Mouse (Mus musculus) gastrocnemius, postnatal 36 days (tissue): Measurements from ENCODE around the gene Mapre3. TPM values are rescaled to one million over a fixed set of nuclear protein-coding genes. Genes with fewer than 3 reads are reported as not detected.

Experiments
- DNase-seq, 2 experiments: peaks; one replicate each; pipeline ENCODE4 v3.0.0; 2022
- intact Hi-C: fragments of 180-260 bp; cut with DNase I; formaldehyde crosslinking; loops from one replicate; pipeline ENCODE4 v1.15.1; 2025
- total RNA-seq, 2 experiments: library from RNA; stranded (reverse); gene quantifications; 2 replicates each; pipeline ENCODE4 v1.2.3; 2021

The Mapre3 gene
- total RNA-seq, 2 experiments from 2014 or later, result 63.1 to 68.1 TPM

DNA sequence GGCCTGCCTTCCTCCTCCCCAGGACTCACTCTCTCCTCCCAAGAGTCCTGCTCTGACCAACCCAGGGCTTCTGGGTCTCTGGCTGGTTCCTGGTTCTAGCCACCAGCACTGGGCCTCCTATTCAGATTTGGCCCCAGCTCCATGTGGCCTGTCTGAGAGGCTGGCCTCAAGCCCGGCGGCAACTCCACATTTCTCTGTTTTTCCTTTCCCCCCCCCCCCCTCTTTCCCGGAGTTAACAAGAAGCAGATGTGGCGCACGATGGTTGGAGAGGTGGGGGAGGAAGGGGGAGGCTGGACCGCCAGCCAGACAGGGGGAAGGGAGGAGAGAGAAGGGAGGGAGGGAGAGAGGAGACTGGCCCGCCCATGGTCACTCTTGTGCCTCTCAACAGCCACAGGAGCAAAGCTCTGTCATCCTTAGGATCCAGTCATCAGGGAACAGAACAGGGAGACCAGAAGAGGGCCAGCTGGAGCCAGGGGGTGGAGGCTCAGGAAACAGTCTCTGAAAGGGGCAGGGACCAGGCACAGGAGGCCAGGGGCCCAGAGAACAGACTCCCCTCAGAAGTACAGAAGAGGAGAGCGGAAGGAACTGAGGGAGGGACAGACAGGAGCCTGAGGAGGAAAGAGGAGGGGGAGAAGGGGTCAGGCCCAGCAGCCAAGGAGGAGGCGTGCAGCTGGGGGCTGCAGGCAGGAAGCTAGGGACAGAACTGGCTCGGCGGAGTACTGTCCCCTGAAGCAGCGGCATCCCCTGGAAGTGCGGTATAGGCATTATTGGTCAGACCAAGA lies 98.8 kb downstream of the Mapre3 start, which contains the start of gene Emilin1:
TSS of gene Emilin1 (plus strand) at position 343 of the 782 bp plus-strand sequence.
- intact Hi-C loops, result no loop called here
- DNase-seq, result peak; percentile 62 to 70

DNA sequence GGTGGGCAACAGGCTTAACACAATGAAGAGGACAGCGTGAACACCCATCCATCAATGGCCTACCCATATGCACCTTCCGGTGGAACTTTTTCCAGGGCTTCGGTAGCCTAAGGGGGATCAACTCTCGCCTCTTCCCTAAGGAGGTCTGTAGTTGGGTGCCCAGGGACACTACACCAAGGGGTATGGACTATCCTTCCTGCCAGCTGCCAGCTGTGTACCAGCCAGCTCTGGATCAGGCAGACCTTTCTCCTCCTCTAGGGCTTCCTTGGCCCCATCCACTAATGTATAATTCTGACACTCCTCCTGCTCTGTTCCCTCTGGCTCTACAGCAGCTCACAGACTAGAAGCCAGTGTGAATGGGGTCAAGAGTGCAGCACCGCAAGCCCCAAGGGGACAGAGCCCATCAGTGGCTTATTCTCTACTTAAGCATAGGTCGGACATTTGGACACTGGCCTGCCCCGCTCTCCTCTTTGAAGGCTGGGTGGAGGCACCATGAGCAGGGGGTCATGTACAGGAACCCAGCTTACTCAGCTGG lies 99.7 kb downstream of the Mapre3 start:
- intact Hi-C loops, result loop anchor here (2.0 kb wide), 1 partner anchor 107 kb away; no protein-coding TSS in a partner anchor
- DNase-seq, result no peak

DNA sequence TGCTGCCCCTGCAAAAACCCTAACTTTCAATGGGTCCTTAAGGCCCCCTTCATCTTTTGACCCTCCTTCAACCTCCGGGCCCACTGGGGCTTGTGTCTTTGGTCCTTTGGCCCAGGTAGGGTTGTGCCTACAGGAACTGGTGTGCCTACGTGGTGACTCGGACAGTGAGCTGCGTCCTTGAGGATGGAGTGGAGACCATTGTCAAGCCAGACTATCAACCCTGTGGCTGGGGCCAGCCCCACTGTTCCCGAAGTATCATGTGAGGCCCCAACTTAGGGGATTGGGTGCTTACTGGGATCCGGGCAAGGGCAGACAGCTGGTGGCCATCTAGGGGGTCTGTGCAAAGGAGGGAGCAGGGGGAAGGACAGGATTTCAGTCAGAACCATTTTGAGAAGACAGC lies 100.4 kb downstream of the Mapre3 start:
- intact Hi-C loops, result loop anchor here (2.0 kb wide), 1 partner anchor 108 kb away; no protein-coding TSS in a partner anchor
- DNase-seq, result no peak

DNA sequence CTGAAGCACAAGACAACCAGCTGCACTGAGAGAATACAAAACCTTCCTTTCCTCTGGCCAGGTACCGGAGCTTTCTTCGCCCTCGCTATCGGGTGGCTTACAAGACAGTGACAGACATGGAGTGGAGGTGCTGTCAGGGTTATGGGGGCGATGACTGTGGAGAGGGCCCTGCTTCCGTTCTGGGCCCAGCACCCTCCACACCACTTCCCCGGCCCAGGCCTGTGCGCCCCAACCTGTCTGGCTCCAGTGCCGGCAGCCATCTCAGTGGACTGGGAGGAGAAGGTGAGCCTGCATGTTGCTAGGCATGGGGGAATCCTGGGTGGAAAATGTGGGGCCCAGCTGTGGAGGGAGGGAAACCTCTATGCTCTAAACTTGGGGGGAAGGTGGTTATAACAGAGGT lies 101.0 kb downstream of the Mapre3 start:
- intact Hi-C loops, result loop anchor here (2.0 kb wide), 1 partner anchor 109 kb away; no protein-coding TSS in a partner anchor
- DNase-seq, result no peak

Other genes starting within 250 kb of the Mapre3 start
- gene Kcnk3, start 226.5 kb upstream of the Mapre3 start, total RNA-seq, result under 1 TPM; 0.44 to 0.46 TPM
- 10 to 100 TPM; 11.3 to 12.6 TPM for gene Slc35f6, start 166.7 kb upstream of the Mapre3 start, total RNA-seq
- gene Cenpa, start 147.9 kb upstream of the Mapre3 start, total RNA-seq, result 1 to 10 TPM; 3.2 to 3.8 TPM
- gene Dpysl5, start 103.1 kb upstream of the Mapre3 start, total RNA-seq, result 1 to 10 TPM; 1.4 to 2.2 TPM
- 10 to 100 TPM; 25.0 to 31.5 TPM for gene Tmem214, start 53.4 kb downstream of the Mapre3 start, total RNA-seq
- gene Agbl5, start 74.1 kb downstream of the Mapre3 start, total RNA-seq, result 1 to 10 TPM; 1.6 to 3.0 TPM
- 10 to 100 TPM; 94.1 to 99.6 TPM for gene Ost4, start 93.1 kb downstream of the Mapre3 start, total RNA-seq
- 1 to 10 TPM; 4.8 to 7.0 TPM for gene Emilin1, start 98.8 kb downstream of the Mapre3 start, total RNA-seq
- 10 to 100 TPM; 27.1 to 30.3 TPM for gene Khk, start 106.8 kb downstream of the Mapre3 start, total RNA-seq
- gene Cgref1, start 130.9 kb downstream of the Mapre3 start, total RNA-seq, result 1 to 10 TPM; 2.5 TPM
- gene Preb, start 145.7 kb downstream of the Mapre3 start, total RNA-seq, result 10 to 100 TPM; 76.7 to 86.2 TPM
- gene Tcf23, start 154.0 kb downstream of the Mapre3 start, total RNA-seq, result under 1 TPM; 0.15 to 0.32 TPM
- gene Atraid, start 233.7 kb downstream of the Mapre3 start, total RNA-seq, result 10 to 100 TPM; 42.4 to 43.6 TPM
- 1 to 10 TPM; 2.5 to 3.8 TPM for gene Slc5a6, start 234.3 kb downstream of the Mapre3 start, total RNA-seq
- gene Cad, start 240.1 kb downstream of the Mapre3 start, total RNA-seq, result 10 to 100 TPM; 21.3 to 21.7 TPM